Mouse (Mus musculus) thymus, postnatal 4 days (tissue): Measurements from ENCODE around the gene Gbe1.

Source experiments
- DNase-seq: peaks from one replicate; pipeline ENCODE4 v3.0.0; 2021

Gene Gbe1

DNA sequence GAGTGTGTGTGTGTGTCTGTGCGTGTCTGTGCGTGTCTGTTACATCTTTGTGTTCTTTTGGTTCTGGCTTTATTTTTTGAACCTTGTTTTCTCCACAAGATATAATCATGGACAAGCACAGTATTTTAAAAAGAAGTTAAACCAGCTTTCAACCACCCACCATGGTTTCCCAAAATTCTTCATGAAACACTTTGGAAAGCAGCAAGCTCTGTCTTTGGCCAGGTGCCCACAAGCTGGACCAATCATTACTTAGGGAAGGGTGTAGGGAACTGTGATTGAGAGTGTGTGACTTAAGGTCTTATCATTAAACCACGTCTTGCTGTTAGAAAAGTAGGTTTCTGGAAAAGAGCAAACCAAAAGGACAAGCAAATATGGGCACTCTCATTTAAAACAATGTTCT lies 288.6 kb downstream of the Gbe1 start:
- no peak for DNase-seq

- no peak for DNase-seq
Measured at GRCm38 (mm10) chr16:70608358-70608757, 294.6 kb downstream of the Gbe1 start.

- no peak for DNase-seq
Measured at GRCm38 (mm10) chr16:70617691-70618090, 303.9 kb downstream of the Gbe1 start.

GRCm38 (mm10) chr16:70618168-70618567 lies 304.4 kb downstream of the Gbe1 start:
- no peak for DNase-seq
